Mouse (Mus musculus) kidney, embryonic 14.5 days (tissue): ENCODE data around the gene Map7d2. TPM values are rescaled to one million over a fixed set of nuclear protein-coding genes. Genes with fewer than 3 reads are reported as not detected.

ENCODE experiments used
- ATAC-seq: fragments of 200-750 bp; cut with Nextera tagmentation; 2 replicates; pipeline ENCODE4 v1.8.0; 2017; ENCODE audit warnings: moderate number of reproducible peaks, mild to moderate bottlenecking, moderate TSS enrichment, moderate library complexity; ENCODE audit not compliant: low FRiP score, low TSS enrichment
- H3K27ac ChIP-seq: fragments of 300-500 bp; sonication (generic); 2 replicates; pipeline ENCODE4 v1.5.1; 2014; ENCODE audit warnings: low read depth, mild to moderate bottlenecking, low read length, moderate library complexity, mixed read lengths
- H3K27me3 ChIP-seq: fragments of 300-500 bp; sonication (generic); 2 replicates; pipeline ENCODE4 v1.6.1; 2014; ENCODE audit warnings: mild to moderate bottlenecking, low read length; ENCODE audit not compliant: control insufficient read depth, insufficient read depth
- H3K36me3 ChIP-seq: fragments of 300-500 bp; sonication (generic); 2 replicates; pipeline ENCODE4 v1.6.1; 2014; ENCODE audit warnings: low read length, mixed read lengths; ENCODE audit not compliant: control insufficient read depth, insufficient read depth
- H3K4me1 ChIP-seq: fragments of 300-500 bp; sonication (generic); 2 replicates; pipeline ENCODE4 v1.6.1; 2014; ENCODE audit warnings: low read length, mixed read lengths; ENCODE audit not compliant: control insufficient read depth, insufficient read depth
- H3K4me2 ChIP-seq: fragments of 300-500 bp; sonication (generic); replicated peaks from 2 replicates; pipeline ENCODE4 v1.6.1; 2014; ENCODE audit warnings: low read depth, mild to moderate bottlenecking, low read length
- H3K4me3 ChIP-seq: fragments of 300-500 bp; sonication (generic); 2 replicates; pipeline ENCODE4 v1.5.1; 2014; ENCODE audit warnings: mild to moderate bottlenecking, low read length
- H3K9ac ChIP-seq: fragments of 300-500 bp; sonication (generic); 2 replicates; pipeline ENCODE4 v1.6.1; 2014; ENCODE audit warnings: low read depth, mild to moderate bottlenecking, low read length, moderate library complexity
- H3K9me3 ChIP-seq: fragments of 300-500 bp; sonication (generic); 2 replicates; pipeline ENCODE4 v1.6.1; 2016; ENCODE audit warnings: low read length; ENCODE audit not compliant: control insufficient read depth
- WGBS: fragments of 180-500 bp; shearing (Covaris S2); extraction: QIAGEN DNeasy Blood & Tissue Kit; methylation state at CpG from one replicate; pipeline ENCODE4 v1.1.7; 2014; 5-methylcytosine and 5-hydroxymethylcytosine counted together
- polyA plus RNA-seq: library from polyadenylated mRNA; unstranded; fragments of >200 nt; fragmentation: Nextera tagmentation; extraction: Ambion mirVana; gene quantifications from 2 replicates; pipeline ENCODE4 v1.2.1, GENCODE M21; 2014

The Map7d2 gene
- polyA plus RNA-seq, 1 experiment from 2014 or later = 2.8 TPM

DNA sequence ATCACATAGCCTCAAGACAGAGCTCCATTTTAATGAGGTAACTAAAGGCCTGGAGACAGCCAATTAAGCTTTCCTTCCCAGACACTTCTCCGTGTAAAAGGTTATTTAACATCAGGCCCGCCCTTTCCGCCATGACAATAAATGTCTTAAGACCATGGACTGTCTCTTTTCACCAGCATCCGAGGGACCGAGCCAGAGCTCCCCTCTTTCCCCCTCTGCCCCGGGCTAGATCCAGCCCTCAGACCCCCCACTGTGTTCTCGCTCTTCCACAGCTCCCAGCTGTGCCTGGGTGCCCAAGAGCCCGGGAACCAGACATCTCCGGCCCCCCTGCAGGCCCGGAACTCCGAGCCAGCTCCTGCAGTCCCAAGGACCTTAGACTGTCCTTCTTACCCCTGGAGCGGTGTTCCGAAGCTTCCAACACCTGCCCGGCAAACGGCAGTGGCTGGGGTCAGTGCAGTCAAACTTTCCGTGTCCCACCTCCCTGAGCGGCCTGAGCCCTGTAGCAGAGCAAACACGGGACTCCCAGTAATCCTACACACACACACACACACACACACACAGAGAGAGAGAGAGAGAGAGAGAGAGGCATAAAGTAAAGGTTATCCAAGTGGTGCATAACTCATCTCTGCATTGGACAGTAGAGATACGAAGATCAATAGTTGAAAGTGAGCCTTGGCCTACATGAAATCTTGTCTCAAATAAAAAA lies 94.1 kb downstream of the Map7d2 start:
- H3K9me3 ChIP-seq = no peaks in the 10 kb centered on the region
- no peak overlapping the region for H3K9ac ChIP-seq
- no peaks in the 10 kb centered on the region for H3K36me3 ChIP-seq
- no peak overlapping the region for H3K4me3 ChIP-seq
- 64% methylated on average over 19 of the region's 19 CpGs for WGBS
- no peaks in the 10 kb centered on the region for H3K27me3 ChIP-seq
- no peak overlapping the region for H3K4me2 ChIP-seq
- ATAC-seq = no peak
- no peak overlapping the region for H3K27ac ChIP-seq
- H3K4me1 ChIP-seq = no peaks in the 10 kb centered on the region

DNA sequence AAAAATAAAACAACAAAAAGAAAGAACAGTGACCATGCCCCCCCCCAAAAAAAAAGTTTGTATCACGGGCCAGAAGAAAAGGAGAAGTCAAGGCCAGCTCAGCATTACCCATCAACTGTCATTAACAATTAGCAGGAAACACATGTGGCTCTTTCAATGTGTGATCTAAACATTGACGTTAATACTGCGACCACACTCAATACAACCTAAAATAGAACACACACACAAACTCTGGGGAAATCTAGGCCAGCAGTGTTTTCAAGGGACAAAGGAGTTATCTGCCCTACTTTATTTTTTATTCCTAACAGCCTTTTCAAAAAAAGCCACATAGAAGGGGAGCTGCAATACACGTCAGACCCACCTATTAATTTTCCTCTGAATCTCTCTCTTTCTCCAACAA lies 94.7 kb downstream of the Map7d2 start:
- Histone ChIP-seq H3K27ac (no peak overlapping the region), H3K4me2 (no peak overlapping the region), H3K9me3 (no peaks in the 10 kb centered on the region), H3K9ac (no peak overlapping the region), H3K36me3 (no peaks in the 10 kb centered on the region), H3K4me3 (no peak overlapping the region), H3K27me3 (no peaks in the 10 kb centered on the region), H3K4me1 (no peaks in the 10 kb centered on the region)
- WGBS = 78% methylated on average over 4 of the region's 4 CpGs
- ATAC-seq = no peak

DNA sequence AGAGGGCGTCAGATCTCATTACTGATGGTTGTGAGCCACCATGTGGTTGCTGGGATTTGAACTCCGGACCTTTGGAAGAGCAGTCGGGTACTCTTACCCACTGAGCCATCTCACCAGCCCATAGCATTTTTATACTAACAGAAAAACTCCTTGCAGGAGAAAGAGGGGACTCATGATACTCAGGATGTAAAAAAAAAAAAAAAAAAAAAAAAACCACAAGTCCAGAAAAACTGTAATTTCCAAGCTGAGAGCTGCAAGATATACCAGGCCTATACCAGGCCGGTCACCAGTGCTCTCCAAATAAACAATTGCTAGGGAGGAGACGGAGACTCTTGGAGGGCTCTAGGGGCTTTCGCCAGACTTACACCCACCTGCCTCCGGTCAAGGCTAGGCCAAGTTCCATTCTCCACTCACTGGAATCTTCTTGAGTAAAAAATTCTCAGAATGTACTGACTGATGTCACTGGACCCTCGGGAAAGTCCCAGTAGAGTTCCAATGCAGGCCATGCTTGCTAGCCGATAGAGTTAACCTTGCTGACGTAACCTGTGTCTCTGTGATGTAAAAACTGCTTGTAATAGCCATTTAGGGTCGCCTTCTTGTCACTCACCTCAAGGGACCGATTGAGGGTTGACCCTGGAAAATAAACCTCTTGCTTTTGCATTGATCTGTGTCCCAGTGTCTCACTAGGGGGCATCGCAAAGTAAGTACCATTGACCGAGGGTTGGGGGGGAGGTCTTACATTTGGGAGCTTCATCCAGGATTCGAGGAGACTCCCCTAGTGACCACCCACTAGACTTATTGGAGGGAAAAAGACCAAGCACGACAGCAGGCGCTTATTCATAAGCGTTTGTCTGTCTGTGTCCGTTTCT lies 95.7 kb downstream of the Map7d2 start:
- Histone ChIP-seq H3K9me3 (no peaks in the 10 kb centered on the region), H3K4me1 (no peaks in the 10 kb centered on the region), H3K4me3 (no peak overlapping the region), H3K4me2 (no peak overlapping the region), H3K27ac (no peak overlapping the region), H3K9ac (no peak overlapping the region), H3K36me3 (no peaks in the 10 kb centered on the region), H3K27me3 (no peaks in the 10 kb centered on the region)
- 76% methylated on average over 19 of the region's 19 CpGs for WGBS
- no peak for ATAC-seq

DNA sequence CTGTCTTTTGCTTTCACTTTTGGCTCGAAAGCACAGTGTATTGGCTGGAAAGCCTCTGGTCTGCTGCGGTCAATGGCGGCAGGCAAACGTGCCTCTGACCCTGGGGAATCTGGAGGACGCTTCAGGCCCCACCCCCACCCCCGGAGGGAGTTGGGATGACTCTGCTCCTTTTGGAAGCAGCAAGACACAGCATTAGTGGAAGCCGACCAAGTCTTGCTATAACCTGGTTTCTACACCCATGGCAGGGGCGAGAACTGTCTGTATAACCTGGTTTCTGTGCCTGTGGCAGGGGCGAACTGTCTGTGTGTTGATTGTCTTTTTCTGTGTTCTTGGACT lies 96.3 kb downstream of the Map7d2 start:
- 77% methylated on average over 9 of the region's 9 CpGs for WGBS
- Histone ChIP-seq H3K27me3 (no peaks in the 10 kb centered on the region), H3K36me3 (no peaks in the 10 kb centered on the region)

DNA sequence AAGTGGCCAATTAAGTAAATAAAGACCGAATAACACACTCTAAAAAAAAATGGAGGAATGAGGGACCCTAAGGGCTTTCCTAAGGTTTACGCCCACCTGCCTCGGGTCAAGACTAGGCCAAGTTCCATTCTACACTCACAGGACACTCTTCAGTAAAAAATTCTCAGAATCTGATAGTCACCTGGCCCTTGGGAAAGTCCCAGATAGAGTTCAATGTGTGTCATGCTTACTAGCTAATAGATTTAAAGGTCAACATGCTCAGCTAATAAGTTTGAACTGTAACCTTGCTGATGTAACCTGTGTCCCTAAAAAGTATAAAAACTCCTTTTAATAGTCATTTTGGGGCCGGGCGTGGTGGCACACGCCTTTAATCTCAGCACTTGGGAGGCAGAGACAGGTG lies 101.2 kb downstream of the Map7d2 start:
- Histone ChIP-seq H3K9ac (no peak overlapping the region), H3K36me3 (no peaks in the 10 kb centered on the region), H3K27me3 (no peaks in the 10 kb centered on the region), H3K4me3 (no peak overlapping the region), H3K4me2 (no peak overlapping the region), H3K4me1 (no peaks in the 10 kb centered on the region), H3K9me3 (no peaks in the 10 kb centered on the region), H3K27ac (no peak overlapping the region)
- ATAC-seq = no peak
- 89% methylated on average over 6 of the region's 6 CpGs for WGBS

More for the DNA sequence above, 96.3 kb downstream of the Map7d2 start:
- H3K9me3 ChIP-seq = no peaks in the 10 kb centered on the region
- H3K4me2 ChIP-seq = no peak overlapping the region
- H3K4me3 ChIP-seq = no peak overlapping the region
- no peak overlapping the region for H3K27ac ChIP-seq
- ATAC-seq = no peak
- no peaks in the 10 kb centered on the region for H3K4me1 ChIP-seq
- no peak overlapping the region for H3K9ac ChIP-seq

DNA sequence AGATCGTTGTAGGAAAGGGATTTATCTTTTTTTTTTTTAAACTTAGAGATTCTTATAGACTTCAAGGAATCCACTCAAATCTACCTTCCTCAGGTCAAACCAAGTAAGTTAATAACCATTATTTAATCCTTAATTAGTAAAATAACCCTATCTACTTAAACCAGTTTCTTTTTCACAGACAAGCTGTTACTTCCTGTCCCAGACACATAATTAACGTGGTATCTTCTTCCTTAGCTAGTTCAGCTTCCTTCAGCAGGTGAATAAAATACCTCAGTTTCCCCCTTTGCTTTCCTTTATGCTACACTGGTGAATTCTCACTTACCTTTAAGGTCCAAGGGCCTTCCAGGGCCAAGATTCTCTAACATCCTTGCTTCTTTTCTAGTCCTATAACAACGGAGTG lies 107.4 kb downstream of the Map7d2 start:
- WGBS = 70% methylated on average over 3 of the region's 3 CpGs
- no peak overlapping the region for H3K4me3 ChIP-seq
- H3K9ac ChIP-seq = no peak overlapping the region
- H3K4me1 ChIP-seq = no peaks in the 10 kb centered on the region
- no peak overlapping the region for H3K4me2 ChIP-seq
- H3K27me3 ChIP-seq = no peaks in the 10 kb centered on the region
- no peak for ATAC-seq
- H3K9me3 ChIP-seq = no peaks in the 10 kb centered on the region
- H3K36me3 ChIP-seq = no peaks in the 10 kb centered on the region
- no peak overlapping the region for H3K27ac ChIP-seq

DNA sequence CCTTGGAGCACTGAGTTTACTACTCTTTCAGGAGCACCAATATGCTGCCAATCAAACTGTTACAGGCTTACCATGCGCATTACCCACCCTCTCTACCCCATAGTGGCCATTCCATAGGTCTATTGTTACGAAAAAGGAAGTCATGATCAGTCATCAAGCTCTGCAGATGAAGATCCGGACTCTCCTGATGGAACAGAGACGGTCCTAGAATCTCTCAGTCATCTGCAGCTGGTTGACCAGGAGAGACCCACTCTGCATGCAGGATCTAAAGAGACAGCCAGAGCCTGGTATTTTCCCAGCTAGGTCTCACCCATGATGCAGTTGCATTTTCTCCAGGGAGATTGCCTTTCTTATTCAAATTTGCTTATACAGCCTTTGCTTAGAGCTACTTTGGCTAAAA lies 108.3 kb downstream of the Map7d2 start:
- Histone ChIP-seq H3K4me2 (no peak overlapping the region), H3K27ac (no peak overlapping the region), H3K9ac (no peak overlapping the region), H3K4me1 (no peaks in the 10 kb centered on the region), H3K4me3 (no peak overlapping the region), H3K27me3 (no peaks in the 10 kb centered on the region), H3K9me3 (no peaks in the 10 kb centered on the region), H3K36me3 (no peaks in the 10 kb centered on the region)
- ATAC-seq = no peak
- WGBS = 82% methylated on average over 4 of the region's 4 CpGs

DNA sequence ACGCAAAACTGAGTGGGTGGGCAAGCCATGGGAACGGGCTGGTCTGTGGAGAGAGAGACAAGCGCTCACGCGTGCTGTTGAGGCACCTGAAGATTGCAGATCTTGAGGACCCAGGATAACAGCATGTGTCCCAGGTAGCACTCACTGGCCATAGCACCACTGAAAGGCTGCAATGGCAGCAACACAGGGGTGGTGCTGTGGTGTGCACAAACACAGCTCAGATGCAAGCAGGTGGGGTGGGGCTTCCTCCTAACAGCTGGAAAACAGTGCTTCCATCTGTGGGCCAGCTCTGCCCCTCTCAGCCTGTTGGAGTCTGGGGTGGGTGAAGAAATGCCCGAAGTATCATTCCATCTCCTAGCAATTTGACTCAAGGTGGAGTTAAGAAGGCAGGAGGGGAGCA lies 112.0 kb downstream of the Map7d2 start, which contains the start of gene Bclaf3:
TSS of gene Bclaf3 (plus strand) at position 301 of the 400 bp plus-strand sequence.
- 79% methylated on average over 6 of the region's 6 CpGs for WGBS
- no peak within 1 kb of the TSS for H3K4me3 ChIP-seq
- no peaks in the 10 kb centered on the region for H3K27me3 ChIP-seq
- no peaks in the 10 kb centered on the region for H3K9me3 ChIP-seq
- no peak for ATAC-seq
- no peaks in the 10 kb centered on the region for H3K4me1 ChIP-seq
- no peaks in the 10 kb centered on the region for H3K36me3 ChIP-seq
- H3K9ac ChIP-seq = no peak within 1 kb of the TSS
- H3K27ac ChIP-seq = no peak within 1 kb of the TSS
- H3K4me2 ChIP-seq = no peak within 1 kb of the TSS

DNA sequence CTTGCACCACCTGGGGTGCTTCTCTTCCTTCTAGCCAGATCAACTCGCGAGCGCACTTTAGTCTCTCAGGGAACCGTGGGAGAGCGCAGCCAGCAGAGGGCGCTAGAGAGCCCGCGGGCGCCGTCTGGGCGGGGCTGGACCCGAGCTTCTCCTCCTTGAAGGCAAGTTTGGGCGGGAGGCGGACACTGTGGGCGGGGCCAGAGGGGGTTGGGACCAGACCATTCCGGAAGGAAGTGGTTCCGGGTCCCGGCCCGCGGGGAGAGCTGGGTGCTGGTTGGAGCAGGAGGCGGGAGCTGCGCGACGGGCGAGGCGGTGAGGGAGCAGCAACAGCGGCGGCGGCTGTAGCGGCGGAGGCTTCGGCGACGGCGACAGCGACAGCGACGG lies 118.0 kb downstream of the Map7d2 start:
- peak; percentile 99 for ATAC-seq
- H3K4me2 ChIP-seq = peak overlapping the region; percentile 44
- H3K9me3 ChIP-seq = no peaks in the 10 kb centered on the region
- peak overlapping the region; percentile 73 for H3K27ac ChIP-seq
- H3K27me3 ChIP-seq = no peaks in the 10 kb centered on the region
- peak overlapping the region; percentile 69 for H3K9ac ChIP-seq
- WGBS = 30% methylated on average over 29 of the region's 38 CpGs
- H3K36me3 ChIP-seq = no peaks in the 10 kb centered on the region
- H3K4me1 ChIP-seq = no peaks in the 10 kb centered on the region
- H3K4me3 ChIP-seq = peak overlapping the region; percentile 60
